Mouse (Mus musculus): Measurements from ENCODE around the gene Tspan9. TPM values are rescaled to one million over a fixed set of nuclear protein-coding genes. Genes with fewer than 3 reads are reported as not detected.

The Tspan9 gene
- polyA plus RNA-seq, 1 experiment: 29.8 TPM

GRCm38 (mm10) chr6:128034317-128035249, 108.8 kb downstream of the Tspan9 start:
- Histone ChIP-seq H3K36me3 (ENCODE audit: control insufficient read depth, insufficient read depth, low read length) (no peaks in the 10 kb centered on the region), H3K4me3 (ENCODE audit: extremely low read depth, insufficient read depth, insufficient read length) (peak overlapping the region; percentile 28; the same call in 1 of the 2 replicates), H3K4me1 (ENCODE audit: control insufficient read depth, insufficient read depth, insufficient read length) (no peaks in the 10 kb centered on the region; the same call in 1 of the 2 replicates), H3K27me3 (ENCODE audit: control insufficient read depth, insufficient read depth, low read length) (peaks cover 3% of the 10 kb centered on the region), H3K27ac (ENCODE audit: insufficient read depth, low read length) (no peak overlapping the region)
- no peak for TF ChIP-seq POLR2A (IDR thresholded peaks at IDR 0.05; ENCODE audit: low read depth, low read length)
- TF ChIP-seq CTCF (IDR thresholded peaks at IDR 0.05; ENCODE audit: extremely low read depth, insufficient read depth, insufficient read length, insufficient replicate concordance): no peak
- 5% methylated on average over 80 of the region's 80 CpGs for WGBS
- DNase-seq (ENCODE audit: low read depth in 1 of 2, low spot score in 2 of 2): no peak

GRCm38 (mm10) chr6:128033868-128034250, 109.5 kb downstream of the Tspan9 start:
- H3K36me3 ChIP-seq (ENCODE audit: control insufficient read depth, insufficient read depth, low read length): no peaks in the 10 kb centered on the region
- WGBS: 46% methylated on average over 4 of the region's 4 CpGs
- H3K27ac ChIP-seq (ENCODE audit: insufficient read depth, low read length): no peak overlapping the region
- TF ChIP-seq CTCF (IDR thresholded peaks at IDR 0.05; ENCODE audit: extremely low read depth, insufficient read depth, insufficient read length, insufficient replicate concordance) (no peak), POLR2A (IDR thresholded peaks at IDR 0.05; ENCODE audit: low read depth, low read length) (no peak)
- no peak for DNase-seq (ENCODE audit: low read depth in 1 of 2, low spot score in 2 of 2)
- H3K27me3 ChIP-seq (ENCODE audit: control insufficient read depth, insufficient read depth, low read length): peaks cover 3% of the 10 kb centered on the region
- H3K4me3 ChIP-seq (ENCODE audit: extremely low read depth, insufficient read depth, insufficient read length): no peak overlapping the region
- H3K4me1 ChIP-seq (ENCODE audit: control insufficient read depth, insufficient read depth, insufficient read length): no peaks in the 10 kb centered on the region; the same call in 1 of the 2 replicates

- DNase-seq (ENCODE audit: low read depth in 1 of 2, low spot score in 2 of 2): no peak
- Histone ChIP-seq H3K4me1 (ENCODE audit: control insufficient read depth, insufficient read depth, insufficient read length) (no peaks in the 10 kb centered on the region; the same call in 1 of the 2 replicates), H3K36me3 (ENCODE audit: control insufficient read depth, insufficient read depth, low read length) (no peaks in the 10 kb centered on the region), H3K4me3 (ENCODE audit: extremely low read depth, insufficient read depth, insufficient read length) (no peak overlapping the region), H3K27ac (ENCODE audit: insufficient read depth, low read length) (no peak overlapping the region), H3K27me3 (ENCODE audit: control insufficient read depth, insufficient read depth, low read length) (peaks cover 3% of the 10 kb centered on the region)
- 64% methylated on average over 11 of the region's 11 CpGs for WGBS
- TF ChIP-seq POLR2A (IDR thresholded peaks at IDR 0.05; ENCODE audit: low read depth, low read length) (no peak), CTCF (IDR thresholded peaks at IDR 0.05; ENCODE audit: extremely low read depth, insufficient read depth, insufficient read length, insufficient replicate concordance) (no peak)
Observed at GRCm38 (mm10) chr6:128033172-128033867, 110.1 kb downstream of the Tspan9 start.

GRCm38 (mm10) chr6:128032252-128033171, 110.9 kb downstream of the Tspan9 start:
- H3K36me3 ChIP-seq (ENCODE audit: control insufficient read depth, insufficient read depth, low read length): no peaks in the 10 kb centered on the region
- peak; percentile 71; the same call in 1 of the 2 replicates for TF ChIP-seq CTCF (IDR thresholded peaks at IDR 0.05; ENCODE audit: extremely low read depth, insufficient read depth, insufficient read length, insufficient replicate concordance)
- no peak for TF ChIP-seq POLR2A (IDR thresholded peaks at IDR 0.05; ENCODE audit: low read depth, low read length)
- WGBS: 43% methylated on average over 16 of the region's 16 CpGs
- DNase-seq (ENCODE audit: low read depth in 1 of 2, low spot score in 2 of 2): peak in 1 of 2 experiments; percentile 40
- no peak overlapping the region for H3K27ac ChIP-seq (ENCODE audit: insufficient read depth, low read length)
- peaks cover 3% of the 10 kb centered on the region for H3K27me3 ChIP-seq (ENCODE audit: control insufficient read depth, insufficient read depth, low read length)
- no peak overlapping the region for H3K4me3 ChIP-seq (ENCODE audit: extremely low read depth, insufficient read depth, insufficient read length)
- H3K4me1 ChIP-seq (ENCODE audit: control insufficient read depth, insufficient read depth, insufficient read length): no peaks in the 10 kb centered on the region; the same call in 1 of the 2 replicates

GRCm38 (mm10) chr6:128031584-128031983, 111.8 kb downstream of the Tspan9 start:
- TF ChIP-seq POLR2A (IDR thresholded peaks at IDR 0.05; ENCODE audit: low read depth, low read length) (no peak), CTCF (IDR thresholded peaks at IDR 0.05; ENCODE audit: extremely low read depth, insufficient read depth, insufficient read length, insufficient replicate concordance) (no peak)
- DNase-seq (ENCODE audit: low read depth in 1 of 2, low spot score in 2 of 2): no peak
- no peak overlapping the region for H3K4me3 ChIP-seq (ENCODE audit: extremely low read depth, insufficient read depth, insufficient read length)
- H3K27ac ChIP-seq (ENCODE audit: insufficient read depth, low read length): no peak overlapping the region
- WGBS: 63% methylated on average over 2 of the region's 2 CpGs
- no peaks in the 10 kb centered on the region for H3K36me3 ChIP-seq (ENCODE audit: control insufficient read depth, insufficient read depth, low read length)
- H3K27me3 ChIP-seq (ENCODE audit: control insufficient read depth, insufficient read depth, low read length): peaks cover 3% of the 10 kb centered on the region
- H3K4me1 ChIP-seq (ENCODE audit: control insufficient read depth, insufficient read depth, insufficient read length): no peaks in the 10 kb centered on the region; the same call in 1 of the 2 replicates

- 80% methylated on average over 4 of the region's 4 CpGs for WGBS
- no peaks in the 10 kb centered on the region for H3K36me3 ChIP-seq (ENCODE audit: control insufficient read depth, insufficient read depth, low read length)
- no peak overlapping the region for H3K4me3 ChIP-seq (ENCODE audit: extremely low read depth, insufficient read depth, insufficient read length)
- DNase-seq (ENCODE audit: low read depth in 1 of 2, low spot score in 2 of 2): no peak
- H3K27ac ChIP-seq (ENCODE audit: insufficient read depth, low read length): no peak overlapping the region
- no peaks in the 10 kb centered on the region; the same call in 1 of the 2 replicates for H3K4me1 ChIP-seq (ENCODE audit: control insufficient read depth, insufficient read depth, insufficient read length)
- H3K27me3 ChIP-seq (ENCODE audit: control insufficient read depth, insufficient read depth, low read length): peaks cover 3% of the 10 kb centered on the region
- TF ChIP-seq POLR2A (IDR thresholded peaks at IDR 0.05; ENCODE audit: low read depth, low read length) (no peak), CTCF (IDR thresholded peaks at IDR 0.05; ENCODE audit: extremely low read depth, insufficient read depth, insufficient read length, insufficient replicate concordance) (no peak)
Observed at GRCm38 (mm10) chr6:128031096-128031495, 112.3 kb downstream of the Tspan9 start.
